Mouse (Mus musculus): Measurements from ENCODE around the gene Stat3. TPM values are rescaled to one million over a fixed set of nuclear protein-coding genes. Genes with fewer than 3 reads are reported as not detected.

Stat3 gene
- polyA plus RNA-seq, 1 experiment from 2014 or later = 53.4 TPM

DNA sequence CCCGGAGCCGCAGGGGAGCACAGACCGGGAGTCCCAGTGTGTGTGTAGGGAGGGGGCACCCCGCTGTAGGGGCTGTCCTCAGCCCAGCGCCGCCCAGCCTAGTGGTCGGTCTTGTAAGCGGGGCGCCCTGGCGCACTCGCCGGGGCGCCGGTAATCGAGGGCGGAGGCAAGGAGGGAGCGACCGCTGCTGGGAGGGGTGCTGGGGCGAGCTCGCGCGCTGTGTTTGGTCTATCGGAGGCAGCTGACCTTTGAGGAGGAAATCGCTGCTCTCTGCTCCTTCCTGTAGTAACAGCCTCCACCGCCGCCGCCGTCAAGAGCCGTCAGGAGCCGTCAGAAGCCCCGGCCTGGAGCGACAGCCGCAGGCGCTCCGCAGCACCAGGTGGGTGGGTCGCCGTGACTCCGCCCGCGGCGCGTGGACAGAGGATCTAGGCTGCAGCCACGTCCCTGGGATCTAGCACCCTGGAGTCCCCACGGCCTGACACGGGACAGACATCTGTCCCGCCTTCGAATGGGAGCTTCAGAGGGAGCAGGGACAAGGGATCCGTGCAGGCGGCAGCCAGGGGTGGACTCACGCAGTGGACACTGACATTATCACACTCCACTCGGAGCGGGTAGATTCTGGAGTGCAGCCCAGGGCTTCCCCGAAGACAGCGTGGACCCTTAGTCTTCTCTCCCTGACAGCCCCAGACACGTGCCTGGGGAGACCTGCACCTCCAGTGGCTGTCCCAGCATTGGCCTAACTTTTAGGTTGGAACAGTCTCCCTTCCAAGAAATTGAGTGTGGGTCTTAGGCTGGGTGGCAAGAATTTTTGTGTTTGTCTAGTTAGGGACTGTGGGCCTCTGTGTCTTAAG lies 78.9 kb downstream of the Stat3 start:
- Histone ChIP-seq H3K4me1 (peaks cover 18% of the 10 kb centered on the region), H3K27ac (peak overlapping the region; percentile 63), H3K9me3 (no peaks in the 10 kb centered on the region), H3K9ac (peak overlapping the region; percentile 44), H3K4me2 (peak overlapping the region; percentile 69), H3K4me3 (peak overlapping the region; percentile 54), H3K36me3 (no peaks in the 10 kb centered on the region), H3K27me3 (peaks cover 12% of the 10 kb centered on the region)
- peak; percentile 91 for ATAC-seq (ENCODE audit: borderline replicate concordance, extremely low read depth, low FRiP score, low TSS enrichment)
- WGBS = under 1% methylated on average over 55 of the region's 55 CpGs

DNA sequence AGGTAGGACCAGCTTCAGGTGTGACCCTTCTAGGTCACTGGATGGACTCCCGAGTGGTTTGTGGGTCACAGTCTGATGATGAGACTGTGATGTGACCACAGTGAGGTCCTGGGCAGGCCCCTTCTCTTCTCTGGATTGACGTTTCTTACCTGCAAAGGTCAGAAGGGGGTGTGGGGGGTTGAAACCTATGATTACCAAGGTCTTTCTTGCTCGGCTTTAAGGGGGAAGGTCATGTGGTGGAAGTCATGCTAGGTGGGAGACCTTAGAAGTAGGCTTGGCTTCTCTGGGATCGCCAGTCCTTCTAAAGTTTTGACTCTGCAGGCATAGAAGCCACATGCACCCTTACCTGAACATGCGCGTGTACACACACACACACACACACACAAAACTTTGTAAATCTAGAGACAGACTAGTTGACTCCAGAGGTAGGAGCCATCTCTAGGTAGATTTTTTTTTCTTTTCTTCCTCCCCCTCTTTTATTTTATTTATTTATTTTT lies 79.7 kb downstream of the Stat3 start:
- no peak for ATAC-seq (ENCODE audit: borderline replicate concordance, extremely low read depth, low FRiP score, low TSS enrichment)
- 57% methylated on average over 6 of the region's 6 CpGs for WGBS
- peaks cover 18% of the 10 kb centered on the region for H3K27me3 ChIP-seq
- no peaks in the 10 kb centered on the region for H3K36me3 ChIP-seq
- no peak overlapping the region for H3K9ac ChIP-seq
- H3K4me3 ChIP-seq = peak overlapping the region; percentile 54
- peak overlapping the region; percentile 69 for H3K4me2 ChIP-seq
- 0 out of 2 replicates have a peak overlapping the region, but pooled peaks have one; percentile 4 for H3K27ac ChIP-seq
- H3K9me3 ChIP-seq = no peaks in the 10 kb centered on the region
- H3K4me1 ChIP-seq = peaks cover 18% of the 10 kb centered on the region

DNA sequence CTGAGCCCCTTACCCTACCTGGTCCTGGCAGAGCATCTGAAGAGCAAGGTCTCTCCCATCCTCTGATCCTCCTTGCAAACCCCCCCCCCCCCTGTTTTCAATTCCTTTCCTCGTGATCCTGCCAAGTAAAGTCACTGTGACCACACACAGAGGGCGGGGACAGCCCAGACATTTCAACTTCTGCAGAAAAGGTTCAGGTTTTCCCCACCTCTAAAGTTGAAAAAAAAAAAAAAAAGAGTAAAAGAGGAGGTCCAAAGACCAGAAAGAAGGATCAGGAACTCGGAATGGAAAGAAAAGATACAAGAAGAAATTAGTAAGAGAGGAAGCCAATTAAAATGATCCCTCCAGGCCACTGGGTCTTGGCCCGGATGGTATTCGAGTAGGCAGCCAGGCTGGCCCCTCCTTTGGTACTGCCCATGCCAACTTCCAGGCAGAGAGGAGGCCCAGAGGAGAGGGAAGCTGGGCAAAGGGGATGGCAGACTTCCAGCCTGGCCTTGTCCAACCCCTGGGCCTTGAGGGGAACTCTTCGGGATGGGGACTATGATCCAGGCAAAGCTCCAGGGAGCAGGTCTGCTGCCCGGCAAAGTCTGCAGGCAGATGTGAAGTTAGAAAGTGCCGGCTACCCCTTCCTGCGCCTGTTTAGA lies 80.3 kb downstream of the Stat3 start, which contains the start of gene Stat5a:
Gene Stat5a (plus strand): TSS at position 417 of the 644 bp plus-strand sequence.
- ATAC-seq (ENCODE audit: borderline replicate concordance, extremely low read depth, low FRiP score, low TSS enrichment) = no peak
- H3K4me1 ChIP-seq = peaks cover 18% of the 10 kb centered on the region
- H3K4me2 ChIP-seq = peak within 1 kb of the TSS; percentile 69
- no peaks in the 10 kb centered on the region for H3K36me3 ChIP-seq
- H3K27me3 ChIP-seq = peaks cover 23% of the 10 kb centered on the region
- no peaks in the 10 kb centered on the region for H3K9me3 ChIP-seq
- H3K9ac ChIP-seq = peak within 1 kb of the TSS; percentile 44
- H3K4me3 ChIP-seq = peak within 1 kb of the TSS; percentile 54
- WGBS = 47% methylated on average over 9 of the region's 9 CpGs
- peak within 1 kb of the TSS; percentile 63 for H3K27ac ChIP-seq

DNA sequence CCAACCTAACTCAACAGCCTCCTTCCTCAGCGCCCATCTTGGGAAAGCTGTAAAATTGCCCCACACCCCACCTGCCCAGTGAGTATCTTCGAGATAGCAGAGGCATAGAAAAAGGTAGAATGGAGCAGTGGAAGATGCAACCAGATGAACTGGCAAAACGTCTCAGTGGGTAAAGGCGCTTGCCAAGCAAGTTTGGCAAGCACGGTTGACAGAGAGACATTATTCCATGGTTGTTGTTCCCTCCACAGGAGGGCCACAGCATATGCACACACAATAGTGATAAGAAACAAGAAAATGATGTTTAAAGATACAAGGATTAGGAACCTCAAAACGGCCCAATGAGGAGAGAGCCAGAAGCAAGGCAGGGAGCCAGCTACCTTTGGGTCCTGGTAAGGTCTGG lies 81.4 kb downstream of the Stat3 start:
- no peaks in the 10 kb centered on the region for H3K36me3 ChIP-seq
- H3K9ac ChIP-seq = no peak overlapping the region
- no peak overlapping the region for H3K4me3 ChIP-seq
- H3K9me3 ChIP-seq = no peaks in the 10 kb centered on the region
- no peak overlapping the region for H3K27ac ChIP-seq
- peaks cover 31% of the 10 kb centered on the region for H3K27me3 ChIP-seq
- no peak overlapping the region for H3K4me2 ChIP-seq
- peaks cover 18% of the 10 kb centered on the region for H3K4me1 ChIP-seq
- no peak for ATAC-seq (ENCODE audit: borderline replicate concordance, extremely low read depth, low FRiP score, low TSS enrichment)
- 55% methylated on average over 6 of the region's 6 CpGs for whole genome bisulfite sequencing

DNA sequence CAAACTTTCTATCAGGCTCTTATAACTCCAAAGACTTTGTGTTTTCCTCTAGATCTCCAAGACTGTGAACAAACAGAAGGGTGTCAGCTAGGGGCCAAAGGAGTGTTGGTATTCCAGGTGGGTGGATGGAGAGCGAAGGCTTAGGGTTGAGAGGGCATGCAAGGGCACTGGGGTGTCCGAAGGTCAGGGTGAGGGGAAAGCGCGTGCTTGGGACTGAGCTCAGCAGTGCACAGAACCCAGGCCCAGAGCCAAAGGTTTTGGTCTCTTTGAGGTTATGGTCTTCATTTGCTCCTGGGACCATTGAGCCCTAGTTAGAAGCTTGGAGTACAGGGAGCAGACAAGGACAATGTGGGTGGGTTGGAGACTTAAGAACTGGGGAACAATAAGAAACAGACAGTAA lies 84.2 kb downstream of the Stat3 start:
- Histone ChIP-seq H3K36me3 (no peaks in the 10 kb centered on the region), H3K9ac (no peak overlapping the region), H3K27ac (no peak overlapping the region), H3K4me1 (peaks cover 18% of the 10 kb centered on the region), H3K27me3 (peaks cover 27% of the 10 kb centered on the region), H3K4me2 (no peak overlapping the region), H3K4me3 (no peak overlapping the region), H3K9me3 (no peaks in the 10 kb centered on the region)
- no peak for ATAC-seq (ENCODE audit: borderline replicate concordance, extremely low read depth, low FRiP score, low TSS enrichment)
- WGBS = 85% methylated on average over 4 of the region's 4 CpGs

DNA sequence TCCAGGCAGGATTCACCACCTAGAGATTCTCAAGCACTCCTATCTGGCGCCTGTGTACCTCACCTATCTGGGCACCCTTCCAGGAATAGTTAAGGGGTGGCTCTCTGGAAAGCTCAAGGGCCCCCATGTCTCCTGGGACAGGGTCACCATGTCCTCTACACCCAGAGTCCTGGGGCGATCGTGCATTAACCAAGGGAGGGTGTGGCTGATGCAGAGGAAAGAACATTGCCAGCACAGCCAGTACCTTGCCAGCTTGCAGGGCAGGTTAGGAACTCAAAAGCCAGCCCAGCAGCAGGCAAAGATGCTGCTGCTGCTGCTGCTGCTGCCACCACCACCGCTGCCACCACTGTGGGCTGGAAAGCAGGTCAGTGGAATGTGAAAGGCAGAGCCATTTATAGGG lies 85.1 kb downstream of the Stat3 start:
- Histone ChIP-seq H3K36me3 (no peaks in the 10 kb centered on the region), H3K4me2 (no peak overlapping the region), H3K4me1 (peaks cover 13% of the 10 kb centered on the region), H3K9ac (no peak overlapping the region), H3K4me3 (no peak overlapping the region), H3K27ac (no peak overlapping the region), H3K27me3 (peaks cover 27% of the 10 kb centered on the region), H3K9me3 (no peaks in the 10 kb centered on the region)
- WGBS = 39% methylated on average over 4 of the region's 4 CpGs
- ATAC-seq (ENCODE audit: borderline replicate concordance, extremely low read depth, low FRiP score, low TSS enrichment) = no peak

DNA sequence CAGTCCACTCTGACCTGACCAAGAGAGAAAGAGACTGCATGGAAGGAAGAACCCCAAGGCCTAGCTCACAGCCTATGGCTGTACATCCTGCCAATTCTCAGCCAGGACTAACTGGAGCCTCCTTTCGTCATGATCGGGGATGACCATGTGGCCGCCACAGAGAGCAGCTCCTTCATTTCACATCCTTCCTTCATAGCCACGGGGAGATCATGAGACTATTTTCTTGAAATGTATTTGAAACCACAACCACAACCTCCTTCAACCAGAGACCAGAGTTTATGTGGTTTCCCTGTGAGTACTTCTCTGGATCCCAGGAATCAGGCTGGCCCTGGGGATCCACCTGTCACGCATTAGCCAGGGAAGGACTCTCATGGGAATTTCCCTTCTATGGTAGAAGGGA lies 86.3 kb downstream of the Stat3 start:
- peaks cover 27% of the 10 kb centered on the region; the same call in 1 of the 2 replicates for H3K27me3 ChIP-seq
- H3K4me3 ChIP-seq = no peak overlapping the region
- H3K9me3 ChIP-seq = no peaks in the 10 kb centered on the region
- no peaks in the 10 kb centered on the region for H3K36me3 ChIP-seq
- peaks cover 23% of the 10 kb centered on the region for H3K4me1 ChIP-seq
- no peak for ATAC-seq (ENCODE audit: borderline replicate concordance, extremely low read depth, low FRiP score, low TSS enrichment)
- H3K27ac ChIP-seq = no peak overlapping the region
- no peak overlapping the region for H3K4me2 ChIP-seq
- H3K9ac ChIP-seq = no peak overlapping the region
- WGBS = 68% methylated on average over 5 of the region's 5 CpGs

DNA sequence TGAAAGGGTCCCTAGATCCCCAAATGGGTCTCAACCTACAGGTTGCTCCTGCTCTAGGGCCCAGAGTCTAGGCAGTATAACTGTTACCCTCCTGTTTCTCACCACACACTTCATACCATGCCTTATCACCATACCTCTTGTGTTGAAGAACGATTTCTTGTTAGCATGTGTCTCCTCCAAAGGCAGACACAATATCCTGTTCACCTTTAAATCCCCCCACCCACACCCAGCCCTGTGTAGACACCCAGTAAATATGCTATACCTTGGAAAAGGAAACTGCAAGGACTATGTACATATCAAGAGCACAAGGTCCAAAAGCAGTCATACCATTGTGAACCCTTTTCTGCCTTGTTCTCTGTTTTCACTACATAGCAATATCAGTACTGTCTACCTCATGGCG lies 87.3 kb downstream of the Stat3 start:
- Histone ChIP-seq H3K4me3 (no peak overlapping the region), H3K9ac (no peak overlapping the region), H3K9me3 (no peaks in the 10 kb centered on the region), H3K27me3 (peaks cover 27% of the 10 kb centered on the region; the same call in 1 of the 2 replicates), H3K36me3 (no peaks in the 10 kb centered on the region), H3K4me1 (peaks cover 24% of the 10 kb centered on the region), H3K27ac (no peak overlapping the region), H3K4me2 (no peak overlapping the region)
- 84% methylated on average over 2 of the region's 2 CpGs for WGBS
- no peak for ATAC-seq (ENCODE audit: borderline replicate concordance, extremely low read depth, low FRiP score, low TSS enrichment)

DNA sequence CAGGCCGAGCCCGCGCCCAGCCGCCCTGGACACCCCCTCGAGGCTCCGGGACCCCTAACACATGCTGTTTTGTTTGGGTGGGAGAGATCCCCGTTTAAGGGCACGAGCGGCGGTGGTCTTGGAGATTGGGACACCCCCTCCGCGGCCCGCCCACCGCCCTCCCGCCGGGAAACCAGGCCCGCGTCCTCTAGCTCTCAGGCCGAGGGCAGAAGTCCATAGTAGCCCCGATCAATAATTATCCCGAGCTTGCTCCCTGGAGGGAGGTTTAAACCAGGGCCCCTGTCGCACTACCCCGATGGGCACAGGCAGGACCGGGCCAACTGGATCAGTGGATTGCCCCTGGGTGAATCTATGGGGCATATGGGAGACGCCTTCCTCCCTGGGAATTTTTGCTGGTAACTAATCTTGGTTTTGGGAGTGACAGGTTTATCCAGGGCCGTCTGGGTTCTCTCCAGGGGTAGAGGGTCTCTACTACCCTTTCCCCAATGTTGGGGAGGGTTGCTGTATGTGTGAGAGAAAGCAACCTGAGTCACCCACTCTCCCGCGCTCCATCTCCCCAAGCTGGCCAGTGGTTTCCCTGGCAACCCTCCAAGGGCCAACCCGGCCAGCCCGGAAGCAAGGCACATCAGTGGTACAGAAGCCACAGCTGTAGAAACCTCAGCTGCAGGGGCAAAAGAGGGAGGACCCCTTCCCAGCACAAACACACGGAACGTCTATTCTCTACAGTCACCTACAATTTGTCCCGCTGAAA lies 88.4 kb downstream of the Stat3 start:
- H3K4me2 ChIP-seq = peak overlapping the region; percentile 87
- peak; percentile 40; the same call in 1 of the 2 replicates for ATAC-seq (ENCODE audit: borderline replicate concordance, extremely low read depth, low FRiP score, low TSS enrichment)

DNA sequence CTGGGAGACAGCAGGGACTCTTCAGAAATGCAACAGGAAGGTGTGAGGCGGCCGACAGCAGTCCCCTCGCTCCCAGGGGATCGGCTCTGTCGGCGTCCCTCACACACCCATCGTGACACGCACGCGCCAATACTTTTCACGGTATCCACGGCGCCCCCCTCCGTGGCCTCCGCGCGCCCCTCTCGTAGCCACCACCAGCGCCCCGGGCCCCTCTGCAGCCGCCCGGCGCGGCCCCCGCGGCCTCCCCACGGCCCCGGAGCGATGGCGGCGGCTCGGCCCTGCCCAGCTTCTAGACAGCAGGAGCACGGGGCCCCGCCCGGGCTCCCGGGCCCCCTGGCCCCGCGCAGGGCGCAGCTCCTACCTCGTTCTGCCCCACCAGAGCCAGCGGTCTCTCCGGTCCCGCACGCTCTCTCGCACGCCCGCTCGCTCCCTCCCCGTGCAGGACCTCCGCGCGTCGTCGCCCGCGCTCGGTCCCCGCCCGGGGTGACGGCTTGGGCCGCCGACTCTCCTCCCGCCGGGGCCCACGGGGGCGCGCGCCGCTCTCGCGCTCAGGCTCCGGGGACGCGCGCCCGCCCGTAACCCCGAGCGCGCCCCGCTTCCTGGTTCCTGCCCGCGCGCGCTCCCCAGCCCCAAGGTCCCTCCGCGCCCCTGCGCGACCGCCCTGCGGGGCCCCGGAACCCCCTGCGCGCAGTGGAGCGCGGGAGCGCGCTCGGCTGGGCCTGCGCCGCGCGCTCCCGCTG lies 89.1 kb downstream of the Stat3 start, which contains the start of gene Stat5b:
Gene Stat5b (minus strand): TSS at position 687 of the 740 bp plus-strand sequence.
- under 1% methylated on average over 91 of the region's 104 CpGs for WGBS

More for the DNA sequence above, 88.4 kb downstream of the Stat3 start:
- Histone ChIP-seq H3K27me3 (peaks cover 24% of the 10 kb centered on the region; the same call in 1 of the 2 replicates), H3K27ac (peak overlapping the region; percentile 80), H3K4me1 (peaks cover 24% of the 10 kb centered on the region), H3K9ac (peak overlapping the region; percentile 92), H3K36me3 (no peaks in the 10 kb centered on the region), H3K4me3 (peak overlapping the region; percentile 89), H3K9me3 (no peaks in the 10 kb centered on the region)
- WGBS = 2% methylated on average over 33 of the region's 33 CpGs

More for the DNA sequence above, 89.1 kb downstream of the Stat3 start, which contains the start of gene Stat5b:
- Histone ChIP-seq H3K4me2 (peak within 1 kb of the TSS; percentile 87), H3K4me1 (peaks cover 24% of the 10 kb centered on the region), H3K36me3 (no peaks in the 10 kb centered on the region), H3K4me3 (peak within 1 kb of the TSS; percentile 89), H3K27ac (peak within 1 kb of the TSS; percentile 80), H3K27me3 (peaks cover 23% of the 10 kb centered on the region; the same call in 1 of the 2 replicates), H3K9me3 (no peaks in the 10 kb centered on the region), H3K9ac (peak within 1 kb of the TSS; percentile 92)
- peak; percentile 75 for ATAC-seq (ENCODE audit: borderline replicate concordance, extremely low read depth, low FRiP score, low TSS enrichment)
